Mouse (Mus musculus) thymus, adult 2 months (tissue): ENCODE measurements around the gene Rcor1. TPM values are rescaled to one million over a fixed set of nuclear protein-coding genes. Genes with fewer than 3 reads are reported as not detected.

ENCODE experiments used
- DNase-seq: peaks from one replicate; pipeline ENCODE4 v3.0.0; 2021
- H3K27ac ChIP-seq: fragments of 200-500 bp; 2 replicates; pipeline ENCODE4 v1.5.1; 2012; ENCODE audit warnings: low read length, control low read depth; ENCODE audit not compliant: control insufficient read depth, insufficient read depth
- H3K27me3 ChIP-seq: fragments of 200-500 bp; 2 replicates; pipeline ENCODE4 v1.6.1; 2012; ENCODE audit warnings: mild to moderate bottlenecking, low read length, moderate library complexity, mixed read lengths; ENCODE audit not compliant: control insufficient read depth, insufficient read depth
- H3K36me3 ChIP-seq: fragments of 200-500 bp; 2 replicates; pipeline ENCODE4 v1.6.1; 2012; ENCODE audit warnings: mild to moderate bottlenecking, low read length, moderate library complexity; ENCODE audit not compliant: control insufficient read depth, insufficient read depth
- H3K4me1 ChIP-seq: fragments of 200-500 bp; replicated peaks from 2 replicates; pipeline ENCODE4 v1.6.1; 2012; ENCODE audit warnings: low read length; ENCODE audit not compliant: control insufficient read depth, insufficient read depth
- H3K4me3 ChIP-seq: fragments of 200-500 bp; 2 replicates; pipeline ENCODE4 v1.5.1; 2012; ENCODE audit warnings: mild to moderate bottlenecking, low read length, control low read depth, moderate library complexity; ENCODE audit not compliant: control insufficient read depth, insufficient read depth
- CTCF ChIP-seq: fragments of 200-500 bp; IDR thresholded peaks from 2 replicates; pipeline ENCODE4 v1.5.1; 2012; ENCODE audit warnings: mild to moderate bottlenecking, control low read depth, low read length, moderate library complexity, borderline replicate concordance; ENCODE audit not compliant: control insufficient read depth, poor library complexity, insufficient read depth; ENCODE audit errors: extremely low read depth
- POLR2A ChIP-seq: fragments of 200-500 bp; IDR thresholded peaks from 2 replicates; pipeline ENCODE4 v1.6.1; 2012; ENCODE audit warnings: mild to moderate bottlenecking, low read length, control low read depth, moderate library complexity; ENCODE audit not compliant: control insufficient read depth, poor library complexity, insufficient read depth; ENCODE audit errors: extremely low read depth
- WGBS: fragments of 180-500 bp; shearing (Covaris S2); methylation state at CpG from one replicate; pipeline ENCODE4 v1.1.7; 2018; 5-methylcytosine and 5-hydroxymethylcytosine counted together
- polyA plus RNA-seq: library from polyadenylated mRNA; depleted of rRNA; stranded (reverse); fragments of >200 nt; gene quantifications from 2 replicates; pipeline ENCODE4 v1.2.3, GENCODE M21; 2012

Gene Rcor1
- polyA plus RNA-seq, 1 experiment = 21.9 TPM

GRCm38 (mm10) chr12:111041196-111041595, 2.0 kb downstream of the Rcor1 start:
- peak; percentile 17 for DNase-seq
- H3K36me3 ChIP-seq = no peaks in the 10 kb centered on the region
- no peak overlapping the region for H3K27ac ChIP-seq
- 17% methylated on average over 4 of the region's 4 CpGs for WGBS
- no peak overlapping the region for H3K4me3 ChIP-seq
- H3K4me1 ChIP-seq = peaks cover 6% of the 10 kb centered on the region
- H3K27me3 ChIP-seq = no peaks in the 10 kb centered on the region
- TF ChIP-seq CTCF (no peak), POLR2A (no peak)

- 95% methylated on average over 1 of the region's 1 CpGs for WGBS
- Histone ChIP-seq H3K27ac (no peak overlapping the region), H3K4me3 (no peak overlapping the region), H3K27me3 (no peaks in the 10 kb centered on the region), H3K36me3 (no peaks in the 10 kb centered on the region), H3K4me1 (peaks cover 4% of the 10 kb centered on the region)
- DNase-seq = no peak
- TF ChIP-seq POLR2A (no peak), CTCF (no peak)
Observed at GRCm38 (mm10) chr12:111042365-111042764, 3.2 kb downstream of the Rcor1 start.

- Histone ChIP-seq H3K36me3 (no peaks in the 10 kb centered on the region), H3K27me3 (no peaks in the 10 kb centered on the region), H3K27ac (no peak overlapping the region), H3K4me3 (no peak overlapping the region), H3K4me1 (no peaks in the 10 kb centered on the region; the same call in 1 of the 2 replicates)
- WGBS = 97% methylated on average over 2 of the region's 2 CpGs
- no peak for DNase-seq
- TF ChIP-seq CTCF (no peak), POLR2A (no peak)
Observed at GRCm38 (mm10) chr12:111044880-111045279, 5.7 kb downstream of the Rcor1 start.

- Histone ChIP-seq H3K27me3 (no peaks in the 10 kb centered on the region), H3K27ac (no peak overlapping the region), H3K4me3 (no peak overlapping the region), H3K36me3 (no peaks in the 10 kb centered on the region), H3K4me1 (peaks cover 8% of the 10 kb centered on the region)
- DNase-seq = no peak
- TF ChIP-seq POLR2A (no peak), CTCF (no peak)
- WGBS = 94% methylated on average over 1 of the region's 1 CpGs
Observed at GRCm38 (mm10) chr12:111046866-111047265, 7.7 kb downstream of the Rcor1 start.

GRCm38 (mm10) chr12:111048201-111048600, 9.1 kb downstream of the Rcor1 start:
- no peak for DNase-seq
- no peaks in the 10 kb centered on the region for H3K36me3 ChIP-seq
- H3K4me1 ChIP-seq = peaks cover 8% of the 10 kb centered on the region
- WGBS = 91% methylated on average over 2 of the region's 2 CpGs
- TF ChIP-seq CTCF (no peak), POLR2A (no peak)
- H3K27ac ChIP-seq = no peak overlapping the region
- no peaks in the 10 kb centered on the region for H3K27me3 ChIP-seq
- H3K4me3 ChIP-seq = no peak overlapping the region

- H3K27ac ChIP-seq = no peak overlapping the region
- TF ChIP-seq CTCF = no peak
- no peak for TF ChIP-seq POLR2A
- H3K36me3 ChIP-seq = no peaks in the 10 kb centered on the region
- H3K4me1 ChIP-seq = peaks cover 8% of the 10 kb centered on the region
- H3K4me3 ChIP-seq = no peak overlapping the region
- 95% methylated on average over 2 of the region's 2 CpGs for WGBS
- no peaks in the 10 kb centered on the region for H3K27me3 ChIP-seq
- DNase-seq = no peak
Observed at GRCm38 (mm10) chr12:111050256-111050655, 11.1 kb downstream of the Rcor1 start.

GRCm38 (mm10) chr12:111063361-111063760, 24.2 kb downstream of the Rcor1 start:
- Histone ChIP-seq H3K4me1 (no peaks in the 10 kb centered on the region), H3K27ac (no peak overlapping the region), H3K27me3 (no peaks in the 10 kb centered on the region), H3K36me3 (peaks cover 7% of the 10 kb centered on the region), H3K4me3 (no peak overlapping the region)
- no peak for TF ChIP-seq POLR2A
- no peak for TF ChIP-seq CTCF
- no peak for DNase-seq
- WGBS = 67% methylated on average over 2 of the region's 2 CpGs

- no peak for DNase-seq
- Histone ChIP-seq H3K36me3 (peaks cover 1% of the 10 kb centered on the region; the same call in 1 of the 2 replicates), H3K27ac (no peak overlapping the region), H3K4me1 (no peaks in the 10 kb centered on the region), H3K4me3 (no peak overlapping the region), H3K27me3 (no peaks in the 10 kb centered on the region)
- TF ChIP-seq CTCF (no peak), POLR2A (no peak)
- 96% methylated on average over 3 of the region's 3 CpGs for WGBS
Observed at GRCm38 (mm10) chr12:111064220-111064619, 25.1 kb downstream of the Rcor1 start.
